Mouse (Mus musculus) right cerebral cortex, postnatal 14 days (tissue): ENCODE measurements around the gene Dnal4.
A peak's percentile ranks its signal among the peaks of the same experiment; 100 is the strongest.

Source experiments
- DNase-seq: peaks from one replicate; pipeline ENCODE4 v3.0.0; 2022

Dnal4 gene

DNA sequence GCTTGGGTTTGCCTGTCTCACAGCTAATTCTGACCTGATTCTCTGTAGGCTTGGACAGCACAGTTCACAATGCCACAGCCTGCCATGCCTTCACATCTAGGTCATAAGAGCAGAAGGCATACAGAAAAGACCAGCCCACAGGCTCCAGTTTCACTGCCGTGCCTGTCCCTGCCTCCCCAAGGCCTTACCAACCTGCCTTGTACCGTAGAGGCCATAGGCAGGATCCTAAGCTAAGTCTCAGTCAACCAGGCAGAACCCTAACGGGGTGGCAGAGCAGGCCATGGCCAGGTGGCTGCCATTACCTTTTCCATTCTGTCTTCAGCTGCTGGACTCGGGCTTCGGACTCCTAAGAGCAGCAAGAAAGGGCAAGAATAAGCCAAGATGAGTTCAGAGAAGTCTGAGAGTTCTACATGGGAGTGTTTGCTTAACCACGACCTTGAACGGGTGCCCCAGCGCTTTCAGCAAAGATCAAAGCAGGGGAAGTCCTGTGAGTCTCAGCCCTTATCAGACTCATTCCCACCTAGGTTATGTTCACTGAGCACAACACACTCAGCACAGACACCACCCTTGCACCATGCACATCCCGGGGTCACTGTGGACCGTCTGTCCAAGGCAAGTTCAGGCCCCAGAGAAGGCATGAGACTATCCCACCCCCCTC, 48.8 kb downstream of the Dnal4 start:
- DNase-seq: no peak

DNA sequence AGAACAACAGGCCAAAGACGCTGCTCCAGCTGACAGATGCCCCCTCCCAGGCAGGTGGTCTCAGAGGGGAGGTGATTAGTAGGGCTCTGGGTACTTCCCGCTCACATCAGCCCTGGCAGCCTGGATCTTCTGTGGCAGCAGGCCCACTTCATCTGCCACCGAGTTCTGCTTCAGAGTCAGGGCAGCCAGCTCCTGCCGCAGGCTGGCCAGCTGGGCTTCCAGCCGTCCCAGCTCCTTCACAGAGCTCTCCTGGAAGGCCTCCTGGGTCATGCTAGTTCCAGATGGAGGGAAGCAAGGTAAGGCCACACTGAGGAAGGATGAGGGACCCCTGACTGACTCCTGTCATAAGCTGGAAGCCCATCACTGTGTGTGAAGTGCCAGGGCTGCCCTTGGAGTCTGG, 49.3 kb downstream of the Dnal4 start:
- DNase-seq: no peak

DNA sequence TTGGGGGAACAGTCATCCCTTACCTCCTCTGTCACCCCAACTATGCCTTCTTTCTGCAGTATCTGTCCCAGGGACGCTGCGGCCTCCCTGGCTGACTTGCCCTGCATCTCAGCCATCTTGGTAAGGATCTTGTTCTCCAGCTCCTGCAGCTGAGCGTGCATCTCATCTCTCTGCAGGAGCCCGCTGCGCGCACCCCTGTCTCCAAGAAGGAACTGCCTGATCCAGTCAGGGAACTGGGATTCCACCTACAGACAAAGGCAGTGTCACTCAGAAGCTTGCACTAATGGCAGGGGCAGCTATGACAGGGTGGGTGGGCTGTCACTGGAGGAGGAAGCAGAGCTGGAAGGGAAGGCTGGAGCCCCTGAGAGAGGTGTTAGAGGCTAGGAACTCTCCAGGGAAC, 49.8 kb downstream of the Dnal4 start:
- DNase-seq: no peak

DNA sequence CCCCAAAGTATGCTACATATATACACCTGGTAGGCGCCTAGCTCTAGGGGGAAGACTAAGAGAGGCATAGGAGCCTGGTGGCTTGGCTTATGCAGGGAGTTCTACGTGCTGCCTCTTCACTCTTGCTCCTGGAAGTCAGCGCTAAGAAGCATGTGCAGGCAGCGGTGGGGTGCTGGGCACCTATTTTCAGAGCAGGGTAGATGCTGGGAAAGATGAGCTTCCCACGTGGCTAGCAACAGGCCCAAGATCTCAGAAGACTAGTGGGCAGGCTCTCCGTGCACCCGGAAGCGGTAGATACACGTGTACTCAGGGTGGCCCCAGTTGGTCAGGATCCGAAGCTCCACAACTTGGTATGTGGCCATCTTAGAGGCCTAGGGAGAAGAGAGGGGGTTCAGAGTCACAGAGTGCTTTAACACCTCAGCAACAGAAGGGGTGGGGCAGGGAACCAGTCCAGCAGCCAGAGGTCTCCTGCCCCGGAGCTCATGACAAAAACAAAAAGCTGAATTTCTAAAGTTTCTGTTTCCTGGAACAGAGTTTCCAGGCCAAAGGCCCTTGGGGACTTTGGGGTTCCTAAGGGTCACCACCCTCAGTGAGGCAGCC, 52.4 kb downstream of the Dnal4 start:
- peak; percentile 48 for DNase-seq

DNA sequence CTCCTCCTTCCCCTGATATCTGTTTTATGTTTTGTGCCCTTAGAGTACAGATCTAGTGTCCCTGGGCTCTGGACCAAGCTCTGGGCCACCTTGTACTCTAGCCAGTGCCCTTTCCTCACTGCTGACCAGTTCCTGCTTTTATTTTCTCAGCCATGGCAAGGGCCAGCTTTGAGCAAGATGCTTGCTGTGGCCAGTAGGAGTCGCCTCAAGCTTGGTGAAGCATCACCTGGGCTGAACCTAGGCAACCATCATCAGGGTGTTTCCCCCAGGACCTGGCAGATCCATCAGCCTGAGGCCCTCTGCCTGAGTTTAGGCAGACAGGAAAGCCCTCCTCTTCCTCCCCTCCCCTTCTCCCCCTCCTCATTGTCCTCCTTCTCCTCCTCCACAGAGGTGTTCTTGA, 54.2 kb downstream of the Dnal4 start:
- DNase-seq: peak; percentile 44

DNA sequence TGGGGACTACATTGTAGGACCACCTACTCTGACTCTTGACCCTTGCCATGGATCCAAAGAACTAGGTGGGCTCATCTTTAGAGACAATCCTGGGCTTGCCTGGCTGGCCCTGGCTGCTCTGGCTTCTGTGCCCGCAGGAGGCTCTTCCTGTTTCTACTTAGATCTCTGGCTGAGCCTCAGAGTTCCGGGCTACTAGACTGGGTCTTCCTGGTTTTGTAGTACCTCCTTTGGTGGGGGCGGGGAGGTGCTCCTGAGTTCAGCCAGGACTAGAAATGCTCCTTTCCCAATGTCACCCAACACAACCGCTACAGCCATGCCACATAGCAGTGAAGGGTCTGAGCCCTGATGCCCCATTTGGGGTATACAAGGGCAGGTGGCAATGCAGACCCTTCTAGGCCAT, 56.9 kb downstream of the Dnal4 start:
- DNase-seq: no peak

DNA sequence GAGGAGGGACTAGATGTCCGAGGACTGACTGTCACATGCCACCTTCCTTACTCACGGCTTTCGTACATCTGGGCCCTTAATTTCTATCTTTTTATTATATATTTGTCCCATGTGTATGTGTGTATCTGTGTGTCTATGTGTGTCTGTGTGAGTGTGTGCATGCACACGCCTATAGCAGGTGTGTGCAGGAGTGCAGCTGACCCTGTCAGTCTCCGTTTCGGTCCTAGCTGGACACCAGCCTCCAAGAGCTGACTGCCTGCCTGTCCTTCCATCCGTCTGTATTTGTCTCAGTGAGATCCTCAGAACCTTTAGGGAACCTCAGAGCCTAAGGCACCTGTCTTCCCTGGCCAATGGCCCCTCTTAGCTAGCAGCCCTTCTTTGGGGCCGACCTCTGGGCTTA, 57.4 kb downstream of the Dnal4 start:
- DNase-seq: no peak

DNA sequence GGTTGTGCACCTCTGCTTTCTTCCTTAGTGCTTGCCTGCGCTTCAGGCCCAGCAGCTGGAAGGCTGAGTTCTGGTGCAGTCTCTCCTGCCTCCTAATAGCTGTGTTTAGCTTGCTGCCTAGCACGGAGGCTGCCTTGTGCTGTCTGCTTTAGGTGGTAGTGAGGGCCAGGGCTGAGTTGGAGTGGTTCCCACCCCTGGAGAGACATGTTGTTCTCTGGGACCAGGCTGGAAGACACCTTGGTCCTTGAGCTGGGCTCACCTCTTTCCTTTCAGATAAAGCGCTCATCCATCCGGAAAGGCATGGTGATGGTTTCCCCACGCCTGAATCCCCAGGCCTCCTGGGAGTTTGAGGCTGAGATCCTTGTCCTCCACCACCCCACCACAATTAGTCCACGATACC, 60.9 kb downstream of the Dnal4 start:
- no peak for DNase-seq

DNA sequence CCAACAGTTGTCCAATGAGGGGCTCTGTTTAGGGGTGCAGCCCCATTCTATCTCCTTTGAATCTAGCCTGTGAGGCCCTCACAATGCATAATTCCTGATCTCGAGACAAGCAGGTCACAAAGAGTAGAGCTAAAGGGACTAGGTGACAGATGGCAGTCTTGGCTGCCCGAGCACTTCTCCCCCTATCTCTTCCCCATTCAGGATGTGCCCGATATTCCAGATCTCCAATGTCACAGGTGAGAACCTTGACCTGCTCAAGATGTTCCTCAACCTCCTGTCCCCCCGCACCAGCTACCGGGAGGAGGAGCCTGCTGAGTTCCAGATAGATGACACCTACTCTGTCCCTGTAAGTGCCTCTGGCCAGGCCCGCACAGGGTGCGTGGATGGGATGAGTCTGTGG, 62.0 kb downstream of the Dnal4 start:
- DNase-seq: no peak
